Mouse (Mus musculus) small intestine, adult 2 months (tissue): ENCODE results near the gene Dnajc11.

Experiments
- CTCF ChIP-seq: fragments of 200-500 bp; IDR thresholded peaks from 2 replicates; pipeline ENCODE4 v1.5.1; 2012; ENCODE audit warnings: low read depth, mild to moderate bottlenecking, control low read depth, inconsistent platforms, low read length, moderate library complexity, mixed read lengths; ENCODE audit not compliant: insufficient replicate concordance, insufficient read length; ENCODE audit errors: extremely low read depth
- POLR2A ChIP-seq: fragments of 200-500 bp; IDR thresholded peaks from 2 replicates; pipeline ENCODE4 v1.6.1; 2012; ENCODE audit warnings: low read depth, mild to moderate bottlenecking, control low read depth, inconsistent platforms, low read length, moderate library complexity

- no peak for TF ChIP-seq CTCF
- TF ChIP-seq POLR2A = no peak
Measured at GRCm38 (mm10) chr4:151997701-151998100, 64.2 kb downstream of the Dnajc11 start.
